Mouse (Mus musculus) heart, adult 8-10 months (tissue): ENCODE data around the gene Atp2b2. TPM values are rescaled to one million over a fixed set of nuclear protein-coding genes. Genes with fewer than 3 reads are reported as not detected.

Experiments
- DNase-seq: peaks from one replicate; pipeline ENCODE4 v3.0.0; 2022; ENCODE audit warnings: low spot score
- total RNA-seq, 4 experiments: library from RNA; stranded (reverse); gene quantifications; 2 replicates each; pipeline ENCODE4 v1.2.4; 2022

Atp2b2 gene
- total RNA-seq, 4 experiments from 2014 or later, result 1.0 to 3.0 (median 1.6) TPM

DNA sequence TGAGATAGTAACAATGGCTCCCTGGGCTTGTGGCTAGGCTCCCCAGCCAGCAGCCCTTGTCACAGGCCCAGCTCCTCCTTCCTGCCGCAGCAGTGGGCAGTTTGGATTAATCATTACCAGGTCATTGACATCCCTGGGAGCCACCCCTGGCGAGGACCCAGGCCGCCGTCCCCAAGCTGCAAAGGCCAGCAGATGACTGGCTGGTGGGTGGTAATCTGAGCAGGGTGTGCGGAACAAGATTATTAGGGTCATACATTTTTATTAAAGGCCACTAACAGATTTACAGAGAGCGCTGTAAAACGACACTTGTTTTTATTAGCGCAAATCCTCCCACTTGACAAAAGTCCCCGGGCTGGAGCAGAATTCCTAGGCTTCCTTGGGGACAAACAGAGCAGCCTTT is 29.6 kb downstream of the Atp2b2 start:
- DNase-seq, result no peak

DNA sequence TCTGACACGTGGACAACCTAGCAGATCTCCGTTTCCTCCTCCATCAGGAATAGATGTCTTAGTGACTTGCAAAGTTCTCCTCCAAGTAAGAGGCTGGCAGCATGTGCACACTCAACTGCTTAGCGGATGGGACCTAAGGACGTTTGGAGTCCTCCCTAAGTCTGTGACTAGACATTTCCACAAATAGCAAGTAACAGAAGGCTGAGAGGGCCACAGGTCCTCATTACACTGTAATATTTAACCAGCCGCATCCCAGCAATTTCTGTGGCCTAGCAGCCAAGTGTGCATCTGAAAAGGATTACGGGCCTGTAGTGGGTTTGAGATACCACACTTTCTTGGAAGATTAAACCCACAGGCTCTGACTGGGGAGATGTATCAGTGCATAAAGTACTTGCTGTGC is 30.4 kb downstream of the Atp2b2 start:
- DNase-seq, result no peak

DNA sequence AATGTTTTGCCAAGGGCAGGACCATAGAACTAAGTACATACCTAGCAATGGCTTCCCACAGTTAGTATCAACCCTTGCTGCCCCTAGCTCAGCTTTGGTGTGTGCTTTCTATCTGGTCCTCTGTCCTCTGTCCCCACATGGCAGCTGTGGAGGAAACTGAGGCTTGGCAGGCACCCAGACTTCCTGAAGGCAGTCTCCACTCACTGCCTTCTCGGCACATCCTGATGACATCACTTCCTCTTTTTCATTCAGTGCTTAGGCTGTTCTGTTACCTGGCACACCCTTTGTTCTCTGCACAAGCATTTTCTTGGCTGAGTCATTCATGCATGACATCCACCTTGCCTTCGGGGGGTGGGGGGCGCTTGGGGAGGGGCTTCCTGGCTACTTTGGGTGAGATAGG is 38.6 kb downstream of the Atp2b2 start:
- DNase-seq, result no peak

DNA sequence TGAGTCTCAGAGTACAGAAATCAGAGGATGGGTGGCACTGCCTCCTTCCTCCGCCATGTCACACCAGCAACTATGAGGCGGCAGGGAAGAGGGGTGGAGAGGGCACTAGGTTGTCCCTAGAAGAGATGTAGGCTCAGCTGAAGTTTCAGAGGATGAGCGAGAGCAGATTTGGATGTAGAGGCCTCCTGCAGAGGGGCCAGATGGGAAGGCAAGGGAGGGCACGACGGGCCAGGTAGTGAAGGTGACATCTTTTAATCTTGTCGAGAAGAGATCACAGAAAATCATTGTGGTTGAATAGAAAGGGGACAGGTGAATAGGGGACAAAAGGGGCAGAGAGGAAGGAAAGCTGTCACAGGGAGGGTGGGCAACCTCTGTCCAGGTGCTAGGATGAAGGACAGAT is 41.5 kb downstream of the Atp2b2 start:
- no peak for DNase-seq

DNA sequence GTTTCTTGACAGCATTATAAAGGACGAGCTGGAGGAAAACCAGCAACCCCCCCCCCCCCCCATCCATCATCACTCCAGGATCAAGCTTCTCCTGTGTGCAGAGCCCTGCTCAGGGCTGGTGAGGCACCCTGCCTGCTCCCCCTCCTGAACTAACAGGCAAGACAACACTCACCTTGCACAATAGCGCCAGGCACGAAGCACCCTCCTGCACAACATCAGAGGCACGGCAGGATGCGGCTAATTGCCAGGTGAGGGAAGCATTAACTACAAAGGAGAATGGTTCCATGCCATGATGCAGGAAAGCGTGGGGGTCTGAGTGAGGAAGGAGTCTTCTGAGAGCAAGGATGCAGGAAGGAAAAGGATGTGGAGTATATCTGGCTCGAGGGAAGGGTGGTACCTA is 42.1 kb downstream of the Atp2b2 start:
- DNase-seq, result no peak

DNA sequence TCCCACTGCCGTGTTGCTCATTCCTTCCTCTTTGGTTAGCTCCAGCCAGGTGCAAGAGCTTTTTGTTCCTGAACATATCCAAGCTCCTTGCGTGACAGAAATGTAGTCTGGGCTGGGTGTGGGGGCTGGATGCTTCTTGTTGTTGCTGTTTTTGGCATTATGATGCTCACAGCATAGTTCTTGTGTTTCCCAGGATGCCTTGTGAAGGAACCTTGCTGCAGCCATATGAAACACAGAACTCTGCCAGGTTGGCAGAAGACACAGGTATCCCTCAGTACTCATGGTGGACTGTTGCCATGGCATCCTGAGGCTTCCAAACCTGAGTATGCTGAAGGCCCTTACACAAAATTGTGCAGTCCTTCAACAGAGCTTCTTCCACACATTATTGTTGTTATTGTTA is 44.0 kb downstream of the Atp2b2 start:
- DNase-seq, result no peak

DNA sequence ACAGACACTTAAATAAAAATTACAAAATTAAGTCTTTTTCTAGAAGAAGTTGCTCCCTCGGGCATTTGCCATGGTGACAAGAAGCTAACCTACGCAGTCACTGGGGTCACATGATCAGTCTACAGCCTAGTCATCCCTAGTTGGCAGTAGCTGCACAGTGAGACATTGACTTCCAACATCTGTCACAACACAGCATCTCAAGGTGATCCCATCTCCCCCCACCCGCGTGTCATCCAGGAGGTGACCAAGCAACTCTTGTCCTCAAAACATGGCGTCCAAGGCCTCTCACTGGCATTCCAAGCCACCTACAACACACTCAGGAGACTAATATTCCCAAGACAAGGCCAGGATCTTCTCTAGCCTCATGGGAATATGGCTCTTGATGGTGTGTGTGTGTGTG is 48.2 kb downstream of the Atp2b2 start:
- no peak for DNase-seq

DNA sequence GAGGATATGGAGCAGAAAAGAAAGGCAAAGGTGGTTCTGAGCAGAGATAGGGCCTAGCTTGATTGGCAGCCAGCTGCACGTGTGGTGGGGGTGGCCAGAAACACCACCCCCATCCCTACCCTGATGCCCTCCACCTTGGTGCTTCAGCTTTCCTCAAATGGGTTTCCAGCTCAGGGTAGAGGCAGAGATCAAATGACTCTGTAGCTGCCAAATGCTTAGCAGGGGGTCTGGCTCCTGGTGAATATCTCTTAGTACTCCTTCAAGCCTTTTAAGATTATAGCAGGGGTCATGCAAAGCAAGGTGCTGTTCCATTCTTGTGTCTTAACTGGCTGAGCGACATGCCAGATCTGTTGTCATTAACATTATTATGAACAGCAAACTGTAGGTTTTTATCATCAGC is 50.3 kb downstream of the Atp2b2 start:
- DNase-seq, result no peak

DNA sequence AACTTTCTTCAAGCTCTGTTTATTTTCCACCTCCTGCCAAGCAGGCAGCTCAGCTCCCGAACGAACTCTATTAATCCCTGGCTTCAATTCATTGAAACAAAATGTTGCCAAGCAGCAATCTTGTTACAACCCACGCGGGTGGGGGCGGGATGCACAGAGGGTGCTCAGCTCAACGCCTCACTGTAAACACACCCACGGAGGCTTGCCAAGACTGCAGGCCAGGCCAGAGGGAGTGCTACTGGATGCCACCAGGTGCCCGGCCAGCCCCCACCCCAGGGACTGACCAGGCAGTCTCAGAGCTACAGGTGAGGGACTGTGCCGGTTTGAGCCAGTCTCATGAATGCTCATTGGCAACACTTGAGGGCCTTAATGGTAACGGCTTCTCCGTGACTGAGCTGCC is 50.9 kb downstream of the Atp2b2 start:
- DNase-seq, result no peak

DNA sequence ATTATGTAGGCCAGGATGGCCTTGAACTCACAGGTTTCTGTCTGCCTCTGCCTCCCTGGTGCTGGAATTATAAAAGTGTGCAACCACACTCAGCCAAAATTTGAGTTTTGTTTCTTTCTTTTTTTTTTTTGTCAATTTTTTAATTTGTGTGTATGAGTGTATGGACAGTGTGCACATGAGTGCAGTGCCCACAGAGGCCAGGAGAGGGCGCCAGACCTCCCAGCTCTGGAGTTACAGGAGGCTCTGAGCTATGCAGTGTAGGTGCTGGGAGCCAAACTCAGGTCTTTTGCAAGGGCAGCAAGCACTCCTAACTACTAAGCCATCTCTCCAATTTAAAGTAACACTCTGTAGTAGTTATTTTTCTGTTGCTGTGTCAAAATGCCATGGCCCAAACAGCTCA is 52.4 kb downstream of the Atp2b2 start:
- DNase-seq, result no peak

DNA sequence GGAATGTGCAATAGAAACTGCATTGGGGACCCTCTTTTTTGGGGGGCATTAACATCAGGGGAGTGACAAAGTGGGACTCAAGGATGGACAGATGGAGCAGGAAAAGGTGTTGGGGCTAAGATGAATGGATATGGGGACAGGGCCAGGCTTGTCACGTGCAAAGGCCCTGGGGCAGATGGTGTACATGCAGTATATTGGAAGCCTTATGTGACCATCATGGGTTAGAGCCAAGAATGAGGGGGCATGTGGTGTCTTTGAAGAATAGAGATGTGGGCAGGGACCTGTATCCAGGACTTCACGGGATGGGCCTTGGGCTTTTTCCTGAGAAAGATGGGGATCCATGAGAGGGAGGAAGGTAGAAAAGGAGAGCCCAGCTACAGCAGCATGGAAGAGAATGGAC is 53.9 kb downstream of the Atp2b2 start:
- DNase-seq, result no peak

DNA sequence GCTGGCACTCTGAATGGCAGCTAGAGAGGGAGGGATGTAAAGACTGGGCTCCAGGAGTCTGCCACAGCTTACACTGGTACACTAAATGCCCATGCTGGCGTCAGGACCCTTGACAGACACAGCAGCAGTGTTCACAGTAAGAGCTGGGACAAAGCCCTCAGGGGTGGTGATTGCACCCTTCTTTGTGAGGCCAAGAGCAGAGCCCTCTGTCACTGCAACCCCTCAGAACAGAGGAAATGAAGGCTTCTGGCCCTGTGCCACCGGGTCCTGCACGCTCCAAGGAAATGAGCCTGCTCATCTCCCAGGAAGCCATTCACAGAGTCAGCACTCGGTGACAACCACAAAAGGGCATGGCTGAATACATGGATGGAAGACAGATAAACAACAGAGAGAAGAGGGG is 55.7 kb downstream of the Atp2b2 start:
- DNase-seq, result no peak

DNA sequence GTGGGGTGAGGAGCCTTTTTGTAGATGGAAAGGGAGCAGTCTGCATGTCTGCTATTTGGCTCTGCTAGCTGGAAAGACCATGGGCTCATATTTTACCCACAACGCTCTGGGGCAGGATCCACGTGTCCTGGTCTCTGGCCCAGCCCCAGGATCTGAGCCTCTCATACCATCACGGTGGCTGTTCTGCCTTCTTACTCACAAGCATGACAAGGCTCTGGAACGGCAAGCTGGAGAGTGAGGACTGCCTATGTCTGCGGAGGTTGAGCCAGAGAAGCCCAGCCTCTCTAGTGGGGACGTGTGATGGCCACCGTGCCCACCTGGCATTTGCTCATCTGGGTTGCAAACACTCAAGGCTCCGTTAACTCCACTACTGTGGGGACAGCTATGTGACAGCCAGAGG is 63.7 kb downstream of the Atp2b2 start:
- DNase-seq, result no peak

DNA sequence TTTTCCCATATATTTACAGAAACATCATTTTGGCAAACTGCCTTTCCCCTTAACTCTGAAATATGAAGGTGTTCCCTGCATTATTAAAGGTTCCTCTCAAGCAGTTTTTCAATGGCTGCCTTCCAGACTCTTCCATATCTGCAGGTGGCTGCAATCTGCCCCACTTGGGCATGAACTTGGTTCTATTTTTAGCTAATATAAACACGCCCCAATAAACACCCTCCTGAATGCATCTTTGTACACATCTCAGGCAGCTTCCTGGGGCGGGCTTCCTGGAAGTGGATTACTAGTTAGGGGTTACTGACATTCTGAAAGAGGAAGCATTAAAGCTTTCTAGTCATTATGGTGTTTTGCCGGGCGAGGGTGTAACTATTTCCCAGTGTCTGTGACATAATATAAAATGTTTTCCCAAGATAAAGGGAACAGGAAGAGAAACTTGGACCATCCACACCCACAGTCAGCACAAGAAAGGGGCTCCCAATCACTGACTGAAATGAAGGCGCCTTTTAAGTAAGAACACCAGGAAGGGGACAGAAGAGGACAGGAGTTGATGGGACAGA is 64.2 kb downstream of the Atp2b2 start:
- peak; percentile 10 for DNase-seq

DNA sequence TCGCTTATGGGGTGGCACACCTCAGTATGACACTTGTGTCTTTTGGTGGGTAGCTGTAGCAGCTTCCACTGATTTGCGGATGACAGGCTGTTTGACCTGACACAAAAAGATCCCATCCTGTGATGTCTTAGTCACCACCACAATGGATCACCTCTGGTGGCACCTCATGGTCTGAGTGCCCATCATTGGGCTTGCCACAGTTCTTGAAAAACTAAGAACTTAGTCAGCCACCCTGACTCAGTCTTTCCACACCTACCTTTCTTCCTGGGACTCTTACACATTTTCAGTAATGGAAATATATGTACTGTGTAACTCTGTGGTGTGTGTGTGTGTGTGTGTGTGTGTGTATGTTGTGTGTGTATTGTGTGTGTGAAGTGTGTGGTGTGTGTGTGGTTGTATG is 71.5 kb downstream of the Atp2b2 start:
- DNase-seq, result no peak

DNA sequence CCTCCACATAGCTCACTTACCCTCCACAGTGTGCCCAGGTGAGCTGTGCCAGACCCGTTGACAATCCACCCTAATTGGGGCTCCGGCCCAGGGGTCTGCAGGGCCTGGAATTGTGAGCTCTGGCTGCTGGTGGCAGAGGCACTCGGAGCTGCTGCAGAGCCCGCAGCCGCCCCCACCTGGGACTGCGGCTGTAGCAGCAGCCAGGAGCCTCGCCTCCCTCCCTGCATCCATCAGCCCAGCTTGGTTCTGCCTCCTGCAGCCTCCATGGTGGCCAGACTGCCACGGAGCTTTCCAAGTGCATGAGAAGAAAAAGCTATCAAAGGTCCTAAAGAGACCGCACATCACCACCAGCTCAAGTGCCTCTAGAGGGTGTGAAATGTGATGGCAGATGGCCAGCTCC is 71.9 kb downstream of the Atp2b2 start:
- DNase-seq, result no peak

DNA sequence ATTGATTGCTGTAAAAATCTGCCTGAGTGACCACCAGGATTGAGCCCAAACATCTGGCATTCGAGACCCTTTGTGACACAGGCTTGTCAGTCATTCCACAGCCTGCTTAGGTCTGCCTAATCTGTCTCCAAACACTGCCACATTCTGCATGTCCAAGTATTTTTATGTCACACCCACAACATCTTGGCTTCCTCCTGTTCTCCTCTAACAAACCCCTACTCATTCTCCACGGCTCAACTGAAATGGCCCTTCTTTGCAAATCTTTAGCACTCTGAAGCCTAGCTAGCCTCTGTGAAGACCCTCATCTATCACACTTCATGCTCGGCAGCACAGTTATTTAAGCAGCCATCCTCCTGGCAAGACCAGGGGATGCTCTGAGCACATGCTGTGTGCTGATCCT is 72.7 kb downstream of the Atp2b2 start:
- no peak for DNase-seq

DNA sequence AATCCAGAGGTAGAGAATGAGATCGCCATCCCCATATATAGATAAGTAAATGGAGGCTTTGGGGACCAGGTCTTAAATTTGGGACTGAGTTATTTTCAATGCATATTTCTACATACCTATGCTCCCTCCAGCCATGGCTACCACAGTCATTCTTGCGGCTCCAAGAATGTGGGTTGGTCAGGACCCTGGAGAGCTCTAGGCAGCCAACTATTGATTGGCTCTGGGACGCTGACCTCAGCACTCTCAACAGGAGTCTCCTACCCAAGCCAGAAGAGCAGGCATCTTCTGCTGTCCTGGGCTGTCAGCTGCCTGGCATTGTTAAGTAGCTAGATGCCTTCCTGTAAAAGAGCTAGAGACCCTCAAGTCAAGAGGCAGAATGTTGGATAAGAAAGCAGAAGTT is 79.6 kb downstream of the Atp2b2 start:
- no peak for DNase-seq

DNA sequence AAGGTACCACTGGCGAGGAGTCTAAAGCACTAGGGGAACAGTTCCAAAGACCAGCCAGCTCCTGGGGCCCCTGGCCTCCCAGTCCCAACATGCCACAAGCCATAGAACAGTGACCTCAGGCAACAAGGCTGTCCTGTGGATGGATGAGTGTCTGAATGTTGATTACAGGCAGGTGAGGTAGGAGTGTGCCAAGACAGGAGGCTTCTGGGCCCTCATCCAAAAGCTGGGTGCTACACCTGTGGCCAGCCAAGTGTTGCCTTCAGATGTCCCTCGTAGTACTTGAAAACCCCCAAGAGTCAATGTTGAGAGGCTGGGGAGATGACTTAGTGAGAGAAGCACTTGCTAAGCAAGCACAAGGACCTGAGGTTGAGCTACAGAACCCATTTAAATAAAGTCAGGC is 80.8 kb downstream of the Atp2b2 start:
- DNase-seq, result no peak

DNA sequence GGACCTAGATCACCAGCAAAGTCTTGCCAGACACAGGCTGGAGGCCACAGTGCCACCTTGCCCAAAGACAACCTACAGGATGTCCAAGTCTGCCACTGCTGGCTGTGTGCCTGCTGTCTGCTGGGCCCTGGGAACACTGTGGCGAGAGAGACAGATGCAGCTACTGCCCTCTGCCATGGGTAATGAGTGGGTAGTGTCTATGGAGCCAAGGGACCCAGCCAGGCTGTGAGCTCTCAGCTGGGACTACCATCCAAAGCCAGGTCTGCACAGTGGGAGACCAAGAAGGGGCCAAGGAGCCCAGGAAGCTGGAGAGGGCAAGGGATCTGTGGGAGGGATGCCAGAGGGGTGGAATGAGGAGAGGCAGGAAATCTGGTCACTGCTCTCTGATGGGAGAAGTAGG is 83.1 kb downstream of the Atp2b2 start:
- DNase-seq, result no peak

DNA sequence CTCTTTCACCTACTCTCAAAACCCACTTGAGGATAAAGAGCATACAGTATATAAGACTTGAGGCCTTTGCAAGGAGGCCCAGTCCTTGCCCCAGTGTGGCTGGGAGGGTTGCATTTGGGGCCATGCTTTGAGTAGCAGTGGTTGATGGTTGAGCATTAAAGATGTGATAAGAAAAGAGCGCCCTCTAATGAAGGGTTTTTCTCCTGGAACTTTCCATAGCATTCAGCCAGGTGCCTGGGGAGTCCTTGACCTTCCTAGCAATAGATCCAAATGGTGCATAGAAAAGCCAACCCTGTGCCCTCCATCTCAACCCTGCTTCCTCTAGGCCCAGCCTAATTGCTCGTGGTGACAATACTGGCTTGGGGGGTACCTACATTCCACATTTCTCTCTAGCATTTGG is 83.7 kb downstream of the Atp2b2 start:
- no peak for DNase-seq

DNA sequence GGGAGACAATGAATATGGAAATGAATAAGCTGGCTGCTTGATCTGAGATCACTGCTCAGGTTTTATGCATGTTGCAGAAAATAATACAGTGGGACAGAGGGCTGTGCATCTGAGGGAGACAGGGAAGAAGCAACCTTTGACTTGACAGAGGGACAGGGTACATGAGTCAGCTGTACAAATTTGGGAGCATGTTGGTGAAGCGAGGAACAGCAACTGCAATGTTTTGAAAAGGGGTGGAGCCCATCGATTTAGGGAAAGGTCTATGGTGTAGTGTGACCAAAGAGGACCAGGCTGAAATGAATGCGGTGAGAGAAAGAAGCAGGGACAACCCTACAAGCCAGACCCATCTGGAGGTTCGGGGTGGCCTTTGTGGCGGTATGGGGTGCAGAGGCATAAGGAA is 84.4 kb downstream of the Atp2b2 start:
- no peak for DNase-seq

DNA sequence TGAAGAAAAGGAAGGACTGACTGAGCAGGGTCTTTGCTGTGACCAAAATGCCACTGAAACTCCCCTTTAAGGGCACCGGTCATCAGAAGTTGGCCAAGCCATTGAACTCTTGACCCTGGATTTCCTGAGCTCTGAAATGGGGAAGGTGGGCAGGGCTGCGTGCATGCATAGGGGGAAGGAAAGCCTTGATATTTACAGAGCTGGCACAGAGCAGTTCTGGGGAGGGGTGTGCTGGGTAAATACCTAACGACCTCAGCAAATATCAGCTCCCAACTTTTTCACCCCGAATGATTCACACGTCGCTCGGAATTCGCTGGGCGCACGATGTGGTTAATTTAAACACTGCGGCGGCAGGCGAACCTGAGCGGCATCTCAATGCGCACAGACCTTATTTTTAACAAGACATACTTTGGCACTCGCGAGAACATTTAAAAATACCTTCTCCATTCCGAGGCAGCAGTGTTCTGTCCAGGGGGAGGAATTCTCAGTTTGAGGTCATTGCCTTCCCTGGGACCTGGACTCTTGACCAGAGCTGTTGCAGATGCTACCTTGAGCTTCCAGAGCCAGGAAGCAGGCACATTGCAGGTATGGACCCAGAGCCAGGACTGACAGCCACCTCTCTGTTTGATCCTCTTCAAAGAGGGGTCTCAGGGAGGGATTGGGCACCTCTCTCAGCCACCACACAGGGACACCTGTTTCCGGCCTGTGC is 85.0 kb downstream of the Atp2b2 start:
- no peak for DNase-seq

DNA sequence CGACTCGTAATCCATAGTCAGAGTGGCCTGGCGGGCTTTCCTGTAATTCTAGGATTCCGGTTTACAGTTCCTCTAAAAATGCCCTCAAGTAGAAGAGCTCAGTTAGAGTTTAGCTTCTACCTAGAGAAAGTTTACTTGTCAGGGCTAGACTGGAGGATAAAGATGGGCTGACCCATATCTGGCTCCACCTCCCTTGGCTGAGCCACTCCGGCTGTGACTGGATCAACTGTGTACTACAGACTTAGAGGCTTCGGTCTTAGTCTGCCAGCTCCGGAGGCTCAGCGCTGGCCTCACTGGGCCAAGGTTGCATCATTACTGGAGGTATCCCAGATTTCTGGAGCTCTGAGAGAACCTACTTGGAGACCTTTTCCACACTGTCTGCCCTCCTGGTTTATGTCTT is 94.9 kb downstream of the Atp2b2 start:
- no peak for DNase-seq
